ENCODE assay signal across 8 mouse cellular contexts in the genomic region with DNA sequence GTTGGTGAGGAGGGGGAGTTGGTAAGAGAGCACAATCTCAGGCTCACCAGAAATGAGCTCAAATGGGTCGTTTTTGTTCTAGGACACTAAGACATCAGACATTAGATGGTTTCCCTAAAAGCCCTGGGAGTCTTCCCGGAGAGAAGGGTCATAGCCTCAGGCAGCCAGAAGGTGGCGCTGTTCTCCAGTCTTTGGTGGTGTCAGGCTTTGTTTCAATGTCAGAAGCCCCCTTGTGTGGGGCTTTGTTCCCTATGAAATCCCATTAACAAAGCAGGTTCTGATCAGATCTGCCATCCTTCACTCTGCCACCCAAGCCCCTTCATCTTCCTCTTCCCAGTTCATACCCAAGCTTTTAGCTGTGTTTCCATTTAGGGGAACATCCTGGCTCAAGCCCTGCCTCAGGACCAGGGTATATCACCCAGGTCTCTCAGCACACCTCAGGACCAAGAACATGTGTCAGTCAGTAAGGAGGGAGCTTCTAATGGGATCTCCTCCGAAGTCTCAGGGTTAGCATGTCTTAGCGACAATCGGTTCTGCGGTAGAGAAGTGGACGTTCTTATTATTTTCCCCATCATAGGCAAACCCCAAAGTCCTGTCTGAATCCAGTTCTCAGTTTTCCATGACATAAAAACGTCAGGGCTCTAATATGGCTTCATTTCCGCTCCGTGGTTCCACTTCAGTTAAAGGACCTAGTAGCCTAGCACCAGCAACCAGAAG. TPM values are rescaled to one million over a fixed set of nuclear protein-coding genes. Genes with fewer than 3 reads are reported as not detected.
DNase-seq lines count a peak whose midpoint lies in the region; ATAC-seq and TF ChIP-seq lines count a peak whose summit lies in the region.

No protein-coding gene starts in this region.

- H3K9ac ChIP-seq in liver, embryonic 13.5 days: no peak overlapping the region
- peak overlapping the region; percentile 37 for H3K9ac ChIP-seq in neural tube, embryonic 14.5 days (replicated peaks; ENCODE audit: low read depth, low read length)

- H3K4me2 ChIP-seq in liver, embryonic 13.5 days: no peak overlapping the region
- H3K4me2 ChIP-seq in neural tube, embryonic 14.5 days (ENCODE audit: low read depth, low read length): no peak overlapping the region

- no peak overlapping the region for H3K4me3 ChIP-seq in cortical plate, adult 2 months (ENCODE audit: insufficient read depth, low read length)
- no peak overlapping the region for H3K4me3 ChIP-seq in liver, embryonic 13.5 days (replicated peaks)
- no peak overlapping the region for H3K4me3 ChIP-seq in neural tube, embryonic 14.5 days (ENCODE audit: low read depth, low read length)

- WGBS in liver, embryonic 13.5 days (ENCODE audit: insufficient replicate concordance): 30% methylated on average over 11 of the region's 11 CpGs
- 39% methylated on average over 11 of the region's 11 CpGs for WGBS in neural tube, embryonic 14.5 days

- no peaks in the 10 kb centered on the region for H3K36me3 ChIP-seq in liver, embryonic 13.5 days
- no peaks in the 10 kb centered on the region for H3K36me3 ChIP-seq in neural tube, embryonic 14.5 days (ENCODE audit: control insufficient read depth, insufficient read depth, low read length)

- TF ChIP-seq POLR2A in cortical plate, adult 2 months (IDR thresholded peaks at IDR 0.05; ENCODE audit: extremely low read depth, insufficient read depth, low read length): no peak

- peaks cover 1% of the 10 kb centered on the region; the same call in 1 of the 2 replicates for H3K4me1 ChIP-seq in cortical plate, adult 2 months (ENCODE audit: control insufficient read depth, insufficient read depth, low read length)
- H3K4me1 ChIP-seq in liver, embryonic 13.5 days (replicated peaks): no peaks in the 10 kb centered on the region
- H3K4me1 ChIP-seq in neural tube, embryonic 14.5 days (ENCODE audit: control insufficient read depth, insufficient read depth, low read length): peaks cover 20% of the 10 kb centered on the region

- 0 out of 2 replicates have a peak, but pooled peaks cover 3% of the 10 kb centered on the region for H3K27me3 ChIP-seq in liver, embryonic 13.5 days
- H3K27me3 ChIP-seq in neural tube, embryonic 14.5 days (ENCODE audit: control insufficient read depth, insufficient read depth, low read length): no peaks in the 10 kb centered on the region

- H3K9me3 ChIP-seq in liver, embryonic 13.5 days (replicated peaks): no peaks in the 10 kb centered on the region
- no peaks in the 10 kb centered on the region for H3K9me3 ChIP-seq in neural tube, embryonic 14.5 days (ENCODE audit: control insufficient read depth, low read length)

- DNase-seq in 416B (ENCODE audit: low read depth): peak; percentile 55
- peak; percentile 86 for DNase-seq in ZHBTc4 (ENCODE audit: low read depth, low spot score)
- DNase-seq in gastrocnemius, postnatal 10 days: peak; percentile 79
- peak; percentile 84 for DNase-seq in kidney, postnatal 10 days
- peak; percentile 14 for DNase-seq in liver, embryonic 13.5 days
- DNase-seq in thymus, adult 18-20 months: peak; percentile 10 to 26

- ATAC-seq in liver, embryonic 13.5 days (ENCODE audit: low read depth): no peak
- ATAC-seq in neural tube, embryonic 14.5 days (ENCODE audit: low read depth): peak; percentile 70; the same call in 1 of the 2 replicates

- H3K27ac ChIP-seq in cortical plate, adult 2 months (ENCODE audit: insufficient read depth, low read length): no peak overlapping the region
- H3K27ac ChIP-seq in liver, embryonic 13.5 days: no peak overlapping the region
- H3K27ac ChIP-seq in neural tube, embryonic 14.5 days (ENCODE audit: low read depth, low read length): peak overlapping the region; percentile 86

- peak; percentile 92 for TF ChIP-seq CTCF in cortical plate, adult 2 months (IDR thresholded peaks at IDR 0.05; ENCODE audit: extremely low read depth, insufficient read depth, low read length)

RNA-seq across cellular contexts. Expression of gene Ghrh, which starts 5.6 kb away (rescaled TPM):
- 0.53 TPM in 1 of 2 replicates, not detected in the other for polyA plus RNA-seq in cortical plate, adult 2 months (2012; rRNA removed)
- total RNA-seq in gastrocnemius, postnatal 10 days (2021): not detected
- not detected in 2 replicates for polyA plus RNA-seq in liver, embryonic 13.5 days (2015; fragmentation: Nextera tagmentation; extraction: Ambion mirVana)
- polyA plus RNA-seq in neural tube, embryonic 14.5 days (2014; fragmentation: Nextera tagmentation; extraction: Ambion mirVana): not detected in 2 replicates

RNA-seq across cellular contexts. Expression of gene Manbal, which starts 25.7 kb away (rescaled TPM):
- polyA plus RNA-seq in cortical plate, adult 2 months (2012; rRNA removed): 101 and 108 TPM in 2 replicates
- total RNA-seq in gastrocnemius, postnatal 10 days (2021): 10 to 100 TPM; 30.1 to 32.2 TPM
- 25.4 and 25.6 TPM in 2 replicates for polyA plus RNA-seq in liver, embryonic 13.5 days (2015; fragmentation: Nextera tagmentation; extraction: Ambion mirVana)
- polyA plus RNA-seq in neural tube, embryonic 14.5 days (2014; fragmentation: Nextera tagmentation; extraction: Ambion mirVana): 51.5 and 58.5 TPM in 2 replicates

Comparison
In these comparisons a context has a peak if more than half of its experiments do, and no peak if none do; other contexts are left out.
1. DNase-seq: peak in every context shown above with its lines; median percentile 86 in ZHBTc4; 84 in kidney, postnatal 10 days; 79 in gastrocnemius, postnatal 10 days; 55 in 416B; 18 in thymus, adult 18-20 months; 14 in liver, embryonic 13.5 days.